Mouse (Mus musculus) cortical plate, adult 2 months (tissue): ENCODE data around the gene Arl8b. TPM values are rescaled to one million over a fixed set of nuclear protein-coding genes. Genes with fewer than 3 reads are reported as not detected.
"Not testable (repeated sequence)": the region's sequence is repeated elsewhere in the genome, so short reads cannot be mapped to it uniquely, and the experiment has no call there.

Source experiments
- H3K27ac ChIP-seq: fragments of 200-500 bp; 2 replicates; pipeline ENCODE4 v1.5.1; 2012; ENCODE audit warnings: low read length, control low read depth, inconsistent platforms; ENCODE audit not compliant: insufficient read depth
- H3K4me1 ChIP-seq: fragments of 200-500 bp; 2 replicates; pipeline ENCODE4 v1.6.1; 2011; ENCODE audit warnings: low read length; ENCODE audit not compliant: control insufficient read depth, insufficient read depth
- H3K4me3 ChIP-seq: fragments of 200-500 bp; 2 replicates; pipeline ENCODE4 v1.5.1; 2011; ENCODE audit warnings: mild to moderate bottlenecking, low read length, control low read depth; ENCODE audit not compliant: insufficient read depth
- CTCF ChIP-seq: fragments of 200-500 bp; IDR thresholded peaks from 2 replicates; pipeline ENCODE4 v1.5.1; 2011; ENCODE audit warnings: mild to moderate bottlenecking, control low read depth, low read length; ENCODE audit not compliant: insufficient read depth; ENCODE audit errors: extremely low read depth
- POLR2A ChIP-seq: fragments of 200-500 bp; IDR thresholded peaks from 2 replicates; pipeline ENCODE4 v1.6.1; 2011; ENCODE audit warnings: mild to moderate bottlenecking, low read length, control low read depth; ENCODE audit not compliant: insufficient read depth; ENCODE audit errors: extremely low read depth
- polyA plus RNA-seq: library from polyadenylated mRNA; depleted of rRNA; stranded (reverse); fragments of >200 nt; gene quantifications from 2 replicates; pipeline ENCODE4 v1.2.3, GENCODE M21; 2012; rRNA removed

The Arl8b gene
- polyA plus RNA-seq, 1 experiment = 83.6 TPM

DNA sequence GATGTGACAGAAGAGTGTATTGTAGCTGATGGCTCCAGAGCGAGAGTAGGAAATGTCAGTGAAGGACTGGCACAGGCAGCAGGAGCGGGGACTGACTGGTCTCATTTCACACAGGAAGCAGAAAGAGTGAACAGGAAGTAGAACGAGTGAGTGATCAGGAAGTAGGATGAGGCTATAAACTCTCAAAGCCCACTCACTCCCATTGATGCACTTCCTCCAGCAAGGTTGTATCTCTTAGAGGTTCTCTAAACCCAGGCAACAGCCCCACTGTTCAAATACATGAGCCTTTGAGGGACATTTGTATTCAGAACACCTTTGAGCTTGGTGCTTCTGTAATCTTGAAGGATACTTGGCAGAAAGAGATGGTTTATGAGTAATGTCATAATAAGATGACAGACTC is 61.2 kb downstream of the Arl8b start:
- Histone ChIP-seq H3K4me1 (no peaks in the 10 kb centered on the region), H3K4me3 (no peak overlapping the region), H3K27ac (no peak overlapping the region)
- TF ChIP-seq CTCF = no peak
- TF ChIP-seq POLR2A = no peak

DNA sequence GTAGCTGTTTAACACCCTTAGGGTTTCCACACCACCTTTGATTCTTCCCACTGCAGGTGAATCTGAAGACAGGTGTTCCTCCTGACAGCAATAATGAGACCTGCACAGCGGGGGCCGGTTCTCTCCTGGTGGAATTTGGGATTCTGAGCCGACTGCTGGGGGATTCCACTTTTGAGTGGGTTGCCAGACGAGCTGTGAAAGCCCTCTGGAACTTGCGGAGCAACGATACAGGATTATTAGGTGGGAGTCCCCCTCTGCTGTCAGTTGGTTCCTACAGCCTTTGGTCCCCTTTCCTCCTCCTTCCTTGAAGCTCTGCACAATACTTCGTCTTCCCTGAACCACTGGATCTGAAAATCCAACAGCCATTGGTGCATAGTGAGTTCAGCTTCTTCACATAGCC is 61.9 kb downstream of the Arl8b start:
- Histone ChIP-seq H3K4me3 (no peak overlapping the region), H3K27ac (no peak overlapping the region), H3K4me1 (no peaks in the 10 kb centered on the region)
- TF ChIP-seq POLR2A (no peak), CTCF (no peak)

DNA sequence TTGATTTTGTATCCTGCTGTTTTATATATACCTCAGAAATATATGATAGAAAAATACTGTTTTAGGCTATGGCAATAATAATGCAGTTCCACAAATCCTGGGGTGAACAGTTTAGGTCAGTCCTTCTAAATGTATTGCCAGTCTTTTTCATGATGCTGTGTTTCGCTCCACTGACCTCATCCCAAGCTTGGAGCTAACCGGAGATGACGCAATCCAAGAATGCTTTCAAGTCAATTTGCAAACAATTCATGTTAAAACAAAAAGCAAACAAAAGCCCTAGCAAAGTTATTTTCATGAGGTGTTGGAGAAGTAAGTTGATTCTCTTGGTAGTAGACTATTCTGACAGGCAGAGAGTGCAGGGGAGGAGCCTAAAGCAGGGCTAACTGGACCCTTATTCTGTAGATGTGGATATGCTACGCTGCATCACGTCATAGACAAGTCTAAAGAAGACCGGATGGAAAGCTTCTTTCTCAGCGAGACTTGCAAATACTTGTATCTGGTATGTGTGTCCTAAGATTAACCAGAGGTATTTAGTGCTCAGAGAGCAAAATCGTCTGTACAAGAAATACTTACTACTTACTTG is 69.3 kb downstream of the Arl8b start:
- H3K4me3 ChIP-seq = no peak overlapping the region
- no peak overlapping the region for H3K27ac ChIP-seq
- H3K4me1 ChIP-seq = no peaks in the 10 kb centered on the region
- TF ChIP-seq CTCF (no peak), POLR2A (no peak)

DNA sequence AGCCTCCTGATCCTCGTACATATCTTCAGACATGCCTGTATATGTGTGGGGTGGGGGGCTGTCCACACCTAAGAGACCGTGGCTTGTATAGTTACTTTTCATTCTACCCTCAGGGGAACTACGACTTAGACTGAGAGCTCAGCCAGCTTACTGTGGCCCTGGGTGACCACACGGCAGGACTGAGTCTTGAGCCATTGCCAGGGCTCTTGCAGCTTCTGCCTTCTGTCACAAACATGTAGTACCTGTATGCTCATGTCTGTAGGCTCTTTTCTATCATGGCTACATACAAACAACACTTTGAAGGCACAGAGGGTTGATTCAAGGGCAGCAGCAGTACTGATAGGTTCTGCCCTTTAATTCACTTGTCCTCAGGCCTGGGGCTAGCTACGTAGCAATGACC is 70.1 kb downstream of the Arl8b start:
- no peaks in the 10 kb centered on the region for H3K4me1 ChIP-seq
- H3K4me3 ChIP-seq = no peak overlapping the region
- H3K27ac ChIP-seq = no peak overlapping the region
- TF ChIP-seq POLR2A (no peak), CTCF (no peak)

DNA sequence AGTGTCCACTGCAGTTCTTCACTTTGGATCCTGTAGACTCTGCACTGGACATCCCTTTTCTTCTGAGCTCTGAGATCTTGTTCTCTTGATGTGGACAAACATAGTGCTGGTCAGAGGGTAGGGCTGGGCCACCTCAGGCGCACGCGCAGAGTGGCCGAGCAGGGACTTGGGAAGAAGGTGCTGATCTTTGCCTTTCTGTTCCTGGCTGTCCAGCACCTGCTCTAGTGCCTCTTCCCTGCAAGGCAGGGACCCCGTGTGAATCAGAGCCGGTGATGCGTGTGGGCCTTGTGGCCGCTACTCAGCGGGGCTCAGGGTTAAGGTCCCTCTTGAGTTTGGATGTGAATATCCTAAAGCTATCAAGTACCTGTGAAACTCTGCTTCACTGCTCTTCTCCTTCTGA is 75.7 kb downstream of the Arl8b start:
- H3K4me1 ChIP-seq = no peaks in the 10 kb centered on the region
- H3K4me3 ChIP-seq = no peak overlapping the region
- H3K27ac ChIP-seq = no peak overlapping the region
- TF ChIP-seq POLR2A (no peak), CTCF (no peak)

GRCm38 (mm10) chr6:108861226-108861625 is 78.3 kb downstream of the Arl8b start:
- no peaks in the 10 kb centered on the region for H3K4me1 ChIP-seq
- TF ChIP-seq CTCF = no peak
- no peak for TF ChIP-seq POLR2A
- H3K27ac ChIP-seq = no peak overlapping the region
- no peak overlapping the region for H3K4me3 ChIP-seq

GRCm38 (mm10) chr6:108862548-108862947 is 79.6 kb downstream of the Arl8b start:
- no peaks in the 10 kb centered on the region for H3K4me1 ChIP-seq
- no peak overlapping the region for H3K4me3 ChIP-seq
- no peak overlapping the region for H3K27ac ChIP-seq
- TF ChIP-seq POLR2A (no peak), CTCF (no peak)

DNA sequence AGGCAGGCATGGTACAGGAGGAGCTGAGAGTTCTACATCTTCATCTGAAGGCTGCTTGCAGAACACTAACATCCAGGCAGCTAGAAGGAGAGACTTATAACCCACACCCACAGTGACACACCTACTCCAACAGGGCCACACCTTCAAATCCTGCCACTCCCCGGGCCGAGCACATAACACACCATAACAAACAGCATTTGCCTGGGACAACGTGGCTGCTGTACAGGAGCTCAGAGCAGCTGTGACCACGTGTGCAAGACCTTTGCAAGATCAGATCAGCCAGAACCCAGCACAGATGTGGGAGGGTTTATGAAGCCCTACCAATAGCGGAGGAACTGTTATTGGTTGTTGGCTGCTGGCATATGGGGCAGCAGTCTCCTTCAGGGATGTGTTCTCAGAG is 83.4 kb downstream of the Arl8b start:
- Histone ChIP-seq H3K27ac (no peak overlapping the region), H3K4me1 (no peaks in the 10 kb centered on the region), H3K4me3 (no peak overlapping the region)
- TF ChIP-seq CTCF (no peak), POLR2A (no peak)

GRCm38 (mm10) chr6:108869031-108869430 is 86.1 kb downstream of the Arl8b start:
- H3K4me1 ChIP-seq, H3K4me3 ChIP-seq, H3K27ac ChIP-seq: not testable (repeated sequence)

- Histone ChIP-seq H3K27ac (no peak overlapping the region), H3K4me1 (no peaks in the 10 kb centered on the region), H3K4me3 (no peak overlapping the region)
- TF ChIP-seq POLR2A (no peak), CTCF (no peak)
These were observed 87.5 kb downstream of the Arl8b start for GRCm38 (mm10) chr6:108870421-108870820.

DNA sequence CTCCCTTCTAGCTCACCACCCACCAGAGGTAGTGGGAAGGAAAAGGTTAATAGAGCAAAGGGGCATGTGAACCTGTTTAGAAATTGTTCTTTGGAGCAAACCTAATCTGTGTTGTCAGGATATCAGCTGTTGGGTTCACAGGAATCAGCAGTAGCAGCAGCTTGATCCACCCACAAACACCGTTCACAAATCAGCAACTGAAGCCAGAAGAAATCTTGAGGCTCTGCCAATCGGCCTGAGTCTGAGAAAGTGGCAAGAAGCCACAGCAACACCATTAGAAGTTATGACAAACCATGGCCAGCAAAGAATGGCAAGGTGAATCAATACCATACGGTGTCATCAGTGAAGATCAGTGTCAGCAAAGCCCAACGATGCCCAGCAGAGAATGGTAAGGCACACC is 88.4 kb downstream of the Arl8b start:
- no peak overlapping the region for H3K4me3 ChIP-seq
- H3K27ac ChIP-seq = no peak overlapping the region
- H3K4me1 ChIP-seq = peaks cover 3% of the 10 kb centered on the region; the same call in 1 of the 2 replicates
- no peak for TF ChIP-seq POLR2A
- no peak for TF ChIP-seq CTCF

Other genes with a start within 250 kb of the Arl8b start
- gene Bhlhe40, start 122.5 kb upstream of the Arl8b start, polyA plus RNA-seq = 52.8 and 56.4 TPM in 2 replicates
- 12.9 and 13.2 TPM in 2 replicates for gene Edem1, start 45.5 kb downstream of the Arl8b start, polyA plus RNA-seq